Mouse (Mus musculus): ENCODE data around the gene Rexo1. TPM values are rescaled to one million over a fixed set of nuclear protein-coding genes. Genes with fewer than 3 reads are reported as not detected.
A peak's percentile ranks its signal among the peaks of the same experiment; 100 is the strongest.

The Rexo1 gene
- polyA plus RNA-seq, 1 experiment from 2014 or later = 31.5 TPM

- H3K27me3 ChIP-seq (replicated peaks; ENCODE audit: control insufficient read depth, insufficient read depth, low read length) = no peaks in the 10 kb centered on the region
- H3K27ac ChIP-seq (ENCODE audit: low read depth) = peak overlapping the region; percentile 51
- H3K4me1 ChIP-seq (replicated peaks; ENCODE audit: control insufficient read depth, insufficient read depth, low read length) = peaks cover 28% of the 10 kb centered on the region
- DNase-seq (ENCODE audit: low spot score) (no peak), ATAC-seq (replicated peaks; ENCODE audit: low FRiP score, low TSS enrichment, low read depth) (no peak)
- H3K4me2 ChIP-seq (ENCODE audit: low read length) = peak overlapping the region; percentile 27; the same call in 1 of the 2 replicates
- 92% methylated on average over 48 of the region's 51 CpGs for WGBS
- H3K4me3 ChIP-seq (ENCODE audit: low read depth, low read length) = 0 out of 2 replicates have a peak overlapping the region, but pooled peaks have one; percentile 1
- H3K9ac ChIP-seq (ENCODE audit: low read length) = 0 out of 2 replicates have a peak overlapping the region, but pooled peaks have one; percentile 20
- peaks cover 29% of the 10 kb centered on the region for H3K36me3 ChIP-seq (ENCODE audit: control insufficient read depth, insufficient read depth, low read length)
- no peaks in the 10 kb centered on the region for H3K9me3 ChIP-seq (ENCODE audit: control insufficient read depth, low read length)
Observed at GRCm38 (mm10) chr10:80586407-80587304, 25.3 kb upstream of the Rexo1 start.

GRCm38 (mm10) chr10:80585581-80585980 is 24.2 kb upstream of the Rexo1 start:
- Histone ChIP-seq H3K4me1 (replicated peaks; ENCODE audit: control insufficient read depth, insufficient read depth, low read length) (peaks cover 28% of the 10 kb centered on the region), H3K27me3 (replicated peaks; ENCODE audit: control insufficient read depth, insufficient read depth, low read length) (no peaks in the 10 kb centered on the region), H3K4me2 (ENCODE audit: low read length) (peak overlapping the region; percentile 27; the same call in 1 of the 2 replicates), H3K9me3 (ENCODE audit: control insufficient read depth, low read length) (no peaks in the 10 kb centered on the region), H3K9ac (ENCODE audit: low read length) (no peak overlapping the region), H3K27ac (ENCODE audit: low read depth) (no peak overlapping the region), H3K4me3 (ENCODE audit: low read depth, low read length) (no peak overlapping the region), H3K36me3 (ENCODE audit: control insufficient read depth, insufficient read depth, low read length) (peaks cover 29% of the 10 kb centered on the region)
- 90% methylated on average over 8 of the region's 8 CpGs for WGBS
- no peak for DNase-seq (ENCODE audit: low spot score)
- ATAC-seq (replicated peaks; ENCODE audit: low FRiP score, low TSS enrichment, low read depth) = no peak

GRCm38 (mm10) chr10:80584642-80585552 is 23.5 kb upstream of the Rexo1 start:
- no peak overlapping the region for H3K9ac ChIP-seq (ENCODE audit: low read length)
- peaks cover 29% of the 10 kb centered on the region for H3K36me3 ChIP-seq (ENCODE audit: control insufficient read depth, insufficient read depth, low read length)
- H3K4me3 ChIP-seq (ENCODE audit: low read depth, low read length) = no peak overlapping the region
- H3K27ac ChIP-seq (ENCODE audit: low read depth) = no peak overlapping the region
- H3K27me3 ChIP-seq (replicated peaks; ENCODE audit: control insufficient read depth, insufficient read depth, low read length) = no peaks in the 10 kb centered on the region
- 79% methylated on average over 12 of the region's 12 CpGs for WGBS
- DNase-seq (ENCODE audit: low spot score) (no peak), ATAC-seq (replicated peaks; ENCODE audit: low FRiP score, low TSS enrichment, low read depth) (no peak)
- H3K4me2 ChIP-seq (ENCODE audit: low read length) = no peak overlapping the region
- H3K4me1 ChIP-seq (replicated peaks; ENCODE audit: control insufficient read depth, insufficient read depth, low read length) = peaks cover 28% of the 10 kb centered on the region
- no peaks in the 10 kb centered on the region for H3K9me3 ChIP-seq (ENCODE audit: control insufficient read depth, low read length)

GRCm38 (mm10) chr10:80584045-80584488 is 22.7 kb upstream of the Rexo1 start:
- ATAC-seq (replicated peaks; ENCODE audit: low FRiP score, low TSS enrichment, low read depth) (no peak), DNase-seq (ENCODE audit: low spot score) (no peak)
- H3K36me3 ChIP-seq (ENCODE audit: control insufficient read depth, insufficient read depth, low read length) = peaks cover 29% of the 10 kb centered on the region
- H3K9me3 ChIP-seq (ENCODE audit: control insufficient read depth, low read length) = no peaks in the 10 kb centered on the region
- H3K27ac ChIP-seq (ENCODE audit: low read depth) = no peak overlapping the region
- H3K4me3 ChIP-seq (ENCODE audit: low read depth, low read length) = no peak overlapping the region
- H3K4me2 ChIP-seq (ENCODE audit: low read length) = no peak overlapping the region
- peaks cover 24% of the 10 kb centered on the region for H3K4me1 ChIP-seq (replicated peaks; ENCODE audit: control insufficient read depth, insufficient read depth, low read length)
- H3K27me3 ChIP-seq (replicated peaks; ENCODE audit: control insufficient read depth, insufficient read depth, low read length) = no peaks in the 10 kb centered on the region
- WGBS = 55% methylated on average over 12 of the region's 12 CpGs
- H3K9ac ChIP-seq (ENCODE audit: low read length) = no peak overlapping the region

- Histone ChIP-seq H3K4me1 (replicated peaks; ENCODE audit: control insufficient read depth, insufficient read depth, low read length) (peaks cover 19% of the 10 kb centered on the region), H3K27me3 (replicated peaks; ENCODE audit: control insufficient read depth, insufficient read depth, low read length) (no peaks in the 10 kb centered on the region), H3K36me3 (ENCODE audit: control insufficient read depth, insufficient read depth, low read length) (peaks cover 29% of the 10 kb centered on the region), H3K9me3 (ENCODE audit: control insufficient read depth, low read length) (no peaks in the 10 kb centered on the region), H3K9ac (ENCODE audit: low read length) (no peak overlapping the region), H3K27ac (ENCODE audit: low read depth) (no peak overlapping the region), H3K4me3 (ENCODE audit: low read depth, low read length) (no peak overlapping the region), H3K4me2 (ENCODE audit: low read length) (no peak overlapping the region)
- ATAC-seq (replicated peaks; ENCODE audit: low FRiP score, low TSS enrichment, low read depth) (no peak), DNase-seq (ENCODE audit: low spot score) (no peak)
- 90% methylated on average over 5 of the region's 5 CpGs for WGBS
Observed at GRCm38 (mm10) chr10:80583047-80583446, 21.7 kb upstream of the Rexo1 start.

GRCm38 (mm10) chr10:80578911-80579310 is 17.6 kb upstream of the Rexo1 start:
- Histone ChIP-seq H3K27ac (ENCODE audit: low read depth) (peak overlapping the region; percentile 92; the same call in 1 of the 2 replicates), H3K4me2 (ENCODE audit: low read length) (peak overlapping the region; percentile 87), H3K9ac (ENCODE audit: low read length) (0 out of 2 replicates have a peak overlapping the region, but pooled peaks have one; percentile 22), H3K27me3 (replicated peaks; ENCODE audit: control insufficient read depth, insufficient read depth, low read length) (no peaks in the 10 kb centered on the region), H3K36me3 (ENCODE audit: control insufficient read depth, insufficient read depth, low read length) (peaks cover 13% of the 10 kb centered on the region), H3K9me3 (ENCODE audit: control insufficient read depth, low read length) (no peaks in the 10 kb centered on the region), H3K4me3 (ENCODE audit: low read depth, low read length) (peak overlapping the region; percentile 81), H3K4me1 (replicated peaks; ENCODE audit: control insufficient read depth, insufficient read depth, low read length) (peaks cover 22% of the 10 kb centered on the region)
- 13% methylated on average over 8 of the region's 8 CpGs for WGBS
- peak; percentile 71 for DNase-seq (ENCODE audit: low spot score)
- no peak for ATAC-seq (replicated peaks; ENCODE audit: low FRiP score, low TSS enrichment, low read depth)

GRCm38 (mm10) chr10:80578131-80578750 is 16.9 kb upstream of the Rexo1 start:
- DNase-seq (ENCODE audit: low spot score) = peak; percentile 89
- no peaks in the 10 kb centered on the region for H3K27me3 ChIP-seq (replicated peaks; ENCODE audit: control insufficient read depth, insufficient read depth, low read length)
- no peaks in the 10 kb centered on the region for H3K9me3 ChIP-seq (ENCODE audit: control insufficient read depth, low read length)
- H3K4me3 ChIP-seq (ENCODE audit: low read depth, low read length) = peak overlapping the region; percentile 81
- peak; percentile 51 for ATAC-seq (replicated peaks; ENCODE audit: low FRiP score, low TSS enrichment, low read depth)
- peaks cover 6% of the 10 kb centered on the region for H3K36me3 ChIP-seq (ENCODE audit: control insufficient read depth, insufficient read depth, low read length)
- H3K4me2 ChIP-seq (ENCODE audit: low read length) = peak overlapping the region; percentile 87
- H3K4me1 ChIP-seq (replicated peaks; ENCODE audit: control insufficient read depth, insufficient read depth, low read length) = peaks cover 26% of the 10 kb centered on the region
- peak overlapping the region; percentile 92 for H3K27ac ChIP-seq (ENCODE audit: low read depth)
- H3K9ac ChIP-seq (ENCODE audit: low read length) = peak overlapping the region; percentile 53
- under 1% methylated on average over 29 of the region's 29 CpGs for WGBS

All from intestine, embryonic 14.5 days (tissue).